Mouse (Mus musculus): Measurements from ENCODE around the gene Upf1. TPM values are rescaled to one million over a fixed set of nuclear protein-coding genes. Genes with fewer than 3 reads are reported as not detected.

Gene Upf1
- polyA plus RNA-seq, 1 experiment = 35.8 TPM

DNA sequence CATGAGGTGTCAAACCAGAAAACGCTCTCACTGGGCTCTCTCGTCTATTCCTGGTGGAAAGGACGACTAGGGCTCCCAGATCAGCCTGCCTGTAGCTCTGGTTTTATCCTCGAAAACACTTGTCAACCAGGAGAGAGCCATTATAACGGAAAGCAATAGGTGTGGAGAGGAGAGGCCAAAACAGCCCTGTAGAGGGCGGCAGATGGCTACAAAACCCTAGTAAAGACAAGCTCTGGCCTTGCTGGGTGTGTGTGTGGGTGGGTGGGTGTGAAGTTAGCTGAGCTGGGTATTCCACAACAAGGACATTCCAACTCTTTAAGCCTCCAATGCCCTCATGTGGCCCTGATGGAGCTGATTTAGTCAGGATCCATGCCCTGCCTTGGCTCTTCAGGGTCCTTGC lies 9.4 kb downstream of the Upf1 start:
- no peaks in the 10 kb centered on the region for H3K27me3 ChIP-seq (ENCODE audit: control insufficient read depth, insufficient read depth, insufficient read length)
- no peak overlapping the region for H3K4me3 ChIP-seq
- H3K4me2 ChIP-seq (ENCODE audit: low read depth) = no peak overlapping the region
- H3K36me3 ChIP-seq (ENCODE audit: control insufficient read depth, insufficient read depth) = peaks cover 9% of the 10 kb centered on the region
- peaks cover 70% of the 10 kb centered on the region for H3K79me2 ChIP-seq (ENCODE audit: control insufficient read depth, insufficient read depth)
- TF ChIP-seq REST (IDR thresholded peaks at IDR 0.05; ENCODE audit: insufficient read depth, insufficient read length) (no peak), MAX (IDR thresholded peaks at IDR 0.05; ENCODE audit: low read depth) (no peak), TCF12 (IDR thresholded peaks at IDR 0.05; ENCODE audit: insufficient read depth, poor library complexity, severe bottlenecking) (no peak), CEBPB (IDR thresholded peaks at IDR 0.05; ENCODE audit: insufficient read depth, poor library complexity, severe bottlenecking) (no peak), MYOD1 (IDR thresholded peaks at IDR 0.05; ENCODE audit: control insufficient read depth in 1 of 3, insufficient read length in 2 of 3, low read depth in 2 of 3) (no peak), TCF3 (IDR thresholded peaks at IDR 0.05; ENCODE audit: insufficient read length, low read depth) (no peak)
- no peak overlapping the region for H3ac ChIP-seq (ENCODE audit: control insufficient read depth, insufficient read length)

DNA sequence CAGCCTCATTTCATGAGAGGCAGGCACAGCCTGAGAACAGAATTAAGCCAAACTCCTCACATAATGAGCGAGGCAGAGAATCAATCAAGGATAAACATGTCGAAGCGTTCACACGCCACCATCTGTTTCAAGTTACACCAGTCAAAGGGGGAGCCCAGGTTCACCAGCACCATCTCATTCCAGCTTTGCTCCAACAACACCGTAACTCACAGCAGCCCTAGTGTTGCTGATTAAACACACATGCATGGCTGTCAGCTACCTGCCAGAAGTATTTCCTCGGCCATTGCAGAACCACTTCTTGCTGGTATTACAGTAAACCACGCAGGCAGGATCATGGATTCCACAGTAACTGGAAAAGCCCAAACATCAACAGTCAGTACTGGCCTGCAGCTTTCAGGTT lies 10.0 kb downstream of the Upf1 start:
- TF ChIP-seq TCF3 (IDR thresholded peaks at IDR 0.05; ENCODE audit: insufficient read length, low read depth) (no peak), CEBPB (IDR thresholded peaks at IDR 0.05; ENCODE audit: insufficient read depth, poor library complexity, severe bottlenecking) (no peak), MYOG (IDR thresholded peaks at IDR 0.05; ENCODE audit: control insufficient read depth in 1 of 3, insufficient read depth in 1 of 3, insufficient read length in 2 of 3, low read depth in 2 of 3) (no peak), MYOD1 (IDR thresholded peaks at IDR 0.05; ENCODE audit: control insufficient read depth in 1 of 3, insufficient read length in 2 of 3, low read depth in 2 of 3) (no peak), MAX (IDR thresholded peaks at IDR 0.05; ENCODE audit: low read depth) (no peak), REST (IDR thresholded peaks at IDR 0.05; ENCODE audit: insufficient read depth, insufficient read length) (no peak), POLR2AphosphoS2 (IDR thresholded peaks at IDR 0.05; ENCODE audit: insufficient read length, low read depth) (no peak), SRF (IDR thresholded peaks at IDR 0.05; ENCODE audit: control insufficient read depth, insufficient read length, low read depth) (no peak)
- Histone ChIP-seq H3K36me3 (ENCODE audit: control insufficient read depth, insufficient read depth) (peaks cover 11% of the 10 kb centered on the region), H3K79me2 (ENCODE audit: control insufficient read depth, insufficient read depth) (peaks cover 63% of the 10 kb centered on the region), H3K4me2 (ENCODE audit: low read depth) (no peak overlapping the region), H3K27me3 (ENCODE audit: control insufficient read depth, insufficient read depth, insufficient read length) (no peaks in the 10 kb centered on the region), H3K4me3 (no peak overlapping the region), H3ac (ENCODE audit: control insufficient read depth, insufficient read length) (no peak overlapping the region)

DNA sequence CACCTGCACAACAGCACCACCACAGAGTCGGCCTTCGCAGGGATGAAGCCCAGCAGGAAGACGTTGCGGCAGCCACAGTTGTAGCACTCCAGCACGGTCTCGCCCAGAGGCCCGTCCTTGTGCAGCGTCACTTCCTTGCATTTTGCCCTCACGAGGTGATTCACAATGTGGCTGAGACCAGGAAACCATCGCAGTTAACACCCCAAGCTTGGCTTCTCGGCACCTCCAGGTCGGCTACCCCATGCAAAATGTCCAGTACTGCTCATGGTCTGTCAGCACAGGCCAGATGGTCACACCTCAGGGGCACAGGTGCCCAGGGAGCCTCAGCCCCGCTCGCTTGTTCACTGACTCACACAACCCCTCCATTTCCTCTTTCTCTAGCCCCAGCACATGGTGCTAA lies 11.1 kb downstream of the Upf1 start:
- TF ChIP-seq USF1 (IDR thresholded peaks at IDR 0.05; ENCODE audit: low read depth) = no peak
- no peak for TF ChIP-seq POLR2A (IDR thresholded peaks at IDR 0.05; ENCODE audit: insufficient read length, low read depth)
- no peak for TF ChIP-seq POLR2AphosphoS2 (IDR thresholded peaks at IDR 0.05; ENCODE audit: insufficient read length, low read depth)
- TF ChIP-seq TCF3 (IDR thresholded peaks at IDR 0.05; ENCODE audit: insufficient read length, low read depth) = no peak
- no peak for TF ChIP-seq SRF (IDR thresholded peaks at IDR 0.05; ENCODE audit: control insufficient read depth, insufficient read length, low read depth)
- no peak for TF ChIP-seq CEBPB (IDR thresholded peaks at IDR 0.05; ENCODE audit: insufficient read depth, poor library complexity, severe bottlenecking)
- no peak for TF ChIP-seq TCF12 (IDR thresholded peaks at IDR 0.05; ENCODE audit: insufficient read depth, poor library complexity, severe bottlenecking)
- no peak for TF ChIP-seq MAX (IDR thresholded peaks at IDR 0.05; ENCODE audit: low read depth)
- TF ChIP-seq REST (IDR thresholded peaks at IDR 0.05; ENCODE audit: insufficient read depth, insufficient read length) = no peak
- no peak for TF ChIP-seq E2F4 (IDR thresholded peaks at IDR 0.05; ENCODE audit: insufficient read depth)
- TF ChIP-seq MYOD1 (IDR thresholded peaks at IDR 0.05; ENCODE audit: control insufficient read depth in 1 of 3, insufficient read length in 2 of 3, low read depth in 2 of 3) = no peak
- no peak for TF ChIP-seq MYOG (IDR thresholded peaks at IDR 0.05; ENCODE audit: control insufficient read depth in 1 of 3, insufficient read depth in 1 of 3, insufficient read length in 2 of 3, low read depth in 2 of 3)
- H3ac ChIP-seq (ENCODE audit: control insufficient read depth, insufficient read length) = no peak overlapping the region
- no peak overlapping the region for H3K4me2 ChIP-seq (ENCODE audit: low read depth)
- H3K36me3 ChIP-seq (ENCODE audit: control insufficient read depth, insufficient read depth) = peaks cover 11% of the 10 kb centered on the region
- H3K27me3 ChIP-seq (ENCODE audit: control insufficient read depth, insufficient read depth, insufficient read length) = no peaks in the 10 kb centered on the region
- H3K4me3 ChIP-seq = no peak overlapping the region
- H3K79me2 ChIP-seq (ENCODE audit: control insufficient read depth, insufficient read depth) = peaks cover 53% of the 10 kb centered on the region

DNA sequence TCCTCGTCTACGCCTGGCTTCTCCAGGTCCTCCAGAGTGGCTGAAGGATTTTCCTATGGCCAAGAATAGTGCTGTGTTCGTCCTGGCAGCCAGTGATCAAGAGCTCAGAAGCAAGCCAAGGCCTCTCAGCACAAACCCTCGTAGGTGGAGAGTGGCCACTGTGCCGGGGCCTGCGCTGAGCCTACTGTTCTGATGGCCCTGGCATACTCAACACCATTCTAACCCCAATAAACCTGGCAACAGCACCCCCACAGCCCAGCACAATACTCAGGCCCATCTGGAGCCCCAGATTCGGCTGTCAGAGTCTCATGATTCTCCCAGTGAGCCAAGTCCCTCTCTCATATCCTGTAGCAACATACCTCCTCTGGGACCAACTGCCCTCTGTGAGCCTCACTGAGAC lies 12.4 kb downstream of the Upf1 start:
- Histone ChIP-seq H3ac (ENCODE audit: control insufficient read depth, insufficient read length) (no peak overlapping the region), H3K36me3 (ENCODE audit: control insufficient read depth, insufficient read depth) (peaks cover 20% of the 10 kb centered on the region), H3K4me2 (ENCODE audit: low read depth) (no peak overlapping the region), H3K4me3 (no peak overlapping the region), H3K79me2 (ENCODE audit: control insufficient read depth, insufficient read depth) (peaks cover 39% of the 10 kb centered on the region), H3K27me3 (ENCODE audit: control insufficient read depth, insufficient read depth, insufficient read length) (no peaks in the 10 kb centered on the region)
- no peak for TF ChIP-seq MAX (IDR thresholded peaks at IDR 0.05; ENCODE audit: low read depth)
- TF ChIP-seq TCF3 (IDR thresholded peaks at IDR 0.05; ENCODE audit: insufficient read length, low read depth) = no peak
- no peak for TF ChIP-seq POLR2A (IDR thresholded peaks at IDR 0.05; ENCODE audit: insufficient read length, low read depth)
- TF ChIP-seq E2F4 (IDR thresholded peaks at IDR 0.05; ENCODE audit: insufficient read depth) = no peak
- no peak for TF ChIP-seq TCF12 (IDR thresholded peaks at IDR 0.05; ENCODE audit: insufficient read depth, poor library complexity, severe bottlenecking)
- no peak for TF ChIP-seq REST (IDR thresholded peaks at IDR 0.05; ENCODE audit: insufficient read depth, insufficient read length)
- TF ChIP-seq CEBPB (IDR thresholded peaks at IDR 0.05; ENCODE audit: insufficient read depth, poor library complexity, severe bottlenecking) = no peak
- no peak for TF ChIP-seq POLR2AphosphoS2 (IDR thresholded peaks at IDR 0.05; ENCODE audit: insufficient read length, low read depth)
- TF ChIP-seq SRF (IDR thresholded peaks at IDR 0.05; ENCODE audit: control insufficient read depth, insufficient read length, low read depth) = no peak
- TF ChIP-seq USF1 (IDR thresholded peaks at IDR 0.05; ENCODE audit: low read depth) = no peak
- TF ChIP-seq MYOD1 (IDR thresholded peaks at IDR 0.05; ENCODE audit: control insufficient read depth in 1 of 3, insufficient read length in 2 of 3, low read depth in 2 of 3) = no peak
- no peak for TF ChIP-seq MYOG (IDR thresholded peaks at IDR 0.05; ENCODE audit: control insufficient read depth in 1 of 3, insufficient read depth in 1 of 3, insufficient read length in 2 of 3, low read depth in 2 of 3)

DNA sequence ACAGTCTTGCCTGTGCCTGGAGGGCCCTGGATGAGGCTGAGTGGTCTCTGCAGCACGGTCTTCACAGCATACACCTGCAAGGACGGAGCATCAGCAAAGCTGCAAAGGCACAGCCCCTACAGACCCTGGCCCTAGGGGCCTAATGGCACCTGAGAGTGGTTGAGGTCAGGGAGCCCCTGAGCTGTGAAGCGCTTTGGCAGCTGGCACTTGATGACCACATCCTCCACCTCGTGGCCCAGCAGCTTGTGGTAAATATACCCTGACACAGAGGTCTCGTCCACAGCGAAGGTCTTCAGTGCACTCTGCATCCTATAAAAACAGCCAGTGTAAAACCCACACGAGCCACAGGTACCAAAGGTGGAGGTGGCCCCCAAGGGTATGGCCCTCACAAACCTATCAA lies 14.1 kb downstream of the Upf1 start:
- no peaks in the 10 kb centered on the region for H3K27me3 ChIP-seq (ENCODE audit: control insufficient read depth, insufficient read depth, insufficient read length)
- H3K36me3 ChIP-seq (ENCODE audit: control insufficient read depth, insufficient read depth) = peaks cover 35% of the 10 kb centered on the region
- H3K79me2 ChIP-seq (ENCODE audit: control insufficient read depth, insufficient read depth) = peaks cover 22% of the 10 kb centered on the region
- no peak for TF ChIP-seq TCF12 (IDR thresholded peaks at IDR 0.05; ENCODE audit: insufficient read depth, poor library complexity, severe bottlenecking)
- H3ac ChIP-seq (ENCODE audit: control insufficient read depth, insufficient read length) = no peak overlapping the region
- H3K4me3 ChIP-seq = no peak overlapping the region
- no peak overlapping the region for H3K4me2 ChIP-seq (ENCODE audit: low read depth)
